Mouse (Mus musculus): ENCODE measurements around the gene Tmem198.
A peak's percentile ranks its signal among the peaks of the same experiment; 100 is the strongest.

Gene Tmem198

GRCm38 (mm10) chr1:75487405-75488161, 8.3 kb downstream of the Tmem198 start:
- no peak for DNase-seq (ENCODE audit: extremely low read depth, low read depth, low spot score)

DNA sequence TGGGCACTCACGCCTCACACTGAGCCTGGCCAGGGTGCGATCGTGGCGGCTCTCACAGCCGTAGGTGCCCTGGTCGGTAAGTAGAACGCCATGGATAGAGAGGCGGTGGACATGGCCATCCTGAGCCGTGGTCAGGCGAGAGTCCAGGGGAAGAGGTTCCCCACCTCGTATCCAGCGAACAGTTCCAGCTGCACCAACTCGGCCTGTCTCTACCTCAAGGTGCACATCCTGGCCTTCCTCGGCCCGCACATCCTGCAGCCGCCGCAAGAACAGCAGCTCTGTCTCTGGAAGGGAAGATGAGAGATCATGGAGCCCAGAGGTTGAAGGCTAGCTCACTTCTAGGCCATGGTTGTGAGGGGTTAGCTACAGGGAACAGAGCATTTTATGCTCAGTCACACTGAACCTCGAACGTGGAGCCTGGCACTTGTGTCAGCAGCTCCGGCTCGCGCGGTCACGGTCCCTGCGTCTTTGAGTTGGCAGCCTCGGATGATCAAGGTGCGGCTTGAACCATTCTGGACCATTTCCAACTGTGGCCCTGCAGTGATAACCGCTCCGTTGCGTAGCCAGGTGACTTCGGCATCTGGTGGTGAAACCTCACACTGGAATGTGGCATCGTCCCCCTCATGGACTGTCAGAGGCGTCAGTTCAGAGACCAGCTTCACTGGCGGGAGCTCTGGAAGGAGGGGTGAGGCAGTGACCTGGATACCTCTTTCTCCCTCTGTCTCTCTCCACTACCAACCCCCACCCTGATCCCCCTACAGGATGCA, 11.6 kb downstream of the Tmem198 start:
- no peak for DNase-seq (ENCODE audit: extremely low read depth, low read depth, low spot score)

- DNase-seq (ENCODE audit: extremely low read depth, low read depth, low spot score) = no peak
These were observed 13.3 kb downstream of the Tmem198 start for GRCm38 (mm10) chr1:75492579-75493170.

- peak; percentile 21 for DNase-seq (ENCODE audit: extremely low read depth, low read depth, low spot score)
These were observed 15.7 kb downstream of the Tmem198 start for GRCm38 (mm10) chr1:75494878-75495548.

GRCm38 (mm10) chr1:75498897-75499296, 19.6 kb downstream of the Tmem198 start:
- no peak for DNase-seq (ENCODE audit: extremely low read depth, low read depth, low spot score)

DNA sequence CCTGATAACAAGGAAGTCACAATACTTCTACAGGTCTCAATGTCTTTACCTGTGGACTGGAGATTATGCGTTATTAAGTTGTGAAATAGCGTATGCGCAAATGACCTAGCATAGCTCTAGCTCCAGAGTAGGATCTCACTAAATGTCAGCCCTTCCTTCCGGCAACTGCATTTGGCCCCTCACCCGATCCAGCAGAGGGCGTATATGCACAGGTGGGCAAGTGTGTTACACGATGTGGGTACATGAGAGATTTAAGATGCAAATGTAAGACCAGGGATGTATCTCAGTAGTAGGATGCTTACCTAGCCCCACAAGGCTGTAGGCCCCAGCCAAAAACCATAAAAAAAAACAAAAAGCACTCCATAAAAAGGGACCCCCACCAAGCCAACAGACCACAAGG, 20.1 kb downstream of the Tmem198 start:
- no peak for DNase-seq (ENCODE audit: extremely low read depth, low read depth, low spot score)

GRCm38 (mm10) chr1:75501905-75502304, 22.6 kb downstream of the Tmem198 start:
- DNase-seq (ENCODE audit: extremely low read depth, low read depth, low spot score) = no peak

DNA sequence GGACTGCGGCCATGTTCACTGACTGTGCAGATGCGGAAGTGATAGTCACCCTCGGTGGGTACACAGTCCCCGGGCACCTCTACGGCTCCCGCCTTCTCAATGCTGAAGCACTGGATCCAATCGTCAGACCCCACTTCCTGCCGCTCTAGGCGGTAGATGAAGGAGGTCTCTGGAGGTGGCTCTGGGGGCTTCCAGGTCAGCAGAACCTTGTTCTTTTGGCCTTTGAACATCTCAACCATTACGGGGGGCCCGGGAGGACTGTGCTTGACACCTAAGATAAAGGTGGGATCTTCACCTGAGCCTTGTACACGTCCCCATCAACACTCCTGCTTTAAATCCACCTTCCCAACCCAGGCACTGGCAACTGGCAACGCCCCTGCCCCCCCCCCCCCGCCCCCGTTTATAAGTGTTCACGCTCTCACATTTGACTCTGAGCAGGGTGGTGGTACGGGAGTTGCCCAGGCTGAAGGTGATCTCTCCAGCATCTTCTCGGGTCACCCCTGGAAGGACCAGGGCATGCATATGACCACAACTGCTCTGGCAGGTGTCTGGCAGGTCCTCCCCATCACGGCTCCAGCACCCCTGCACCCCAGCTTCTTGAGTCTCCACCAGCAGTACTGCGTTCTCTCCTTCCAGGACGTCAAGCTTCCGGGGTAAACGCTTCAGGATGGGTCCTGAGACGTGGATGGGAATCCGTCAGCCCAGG, 23.8 kb downstream of the Tmem198 start:
- DNase-seq (ENCODE audit: extremely low read depth, low read depth, low spot score) = no peak

GRCm38 (mm10) chr1:75503651-75503980, 24.3 kb downstream of the Tmem198 start:
- no peak for DNase-seq (ENCODE audit: extremely low read depth, low read depth, low spot score)

GRCm38 (mm10) chr1:75504256-75505045, 25.1 kb downstream of the Tmem198 start:
- DNase-seq (ENCODE audit: extremely low read depth, low read depth, low spot score) = no peak

DNA sequence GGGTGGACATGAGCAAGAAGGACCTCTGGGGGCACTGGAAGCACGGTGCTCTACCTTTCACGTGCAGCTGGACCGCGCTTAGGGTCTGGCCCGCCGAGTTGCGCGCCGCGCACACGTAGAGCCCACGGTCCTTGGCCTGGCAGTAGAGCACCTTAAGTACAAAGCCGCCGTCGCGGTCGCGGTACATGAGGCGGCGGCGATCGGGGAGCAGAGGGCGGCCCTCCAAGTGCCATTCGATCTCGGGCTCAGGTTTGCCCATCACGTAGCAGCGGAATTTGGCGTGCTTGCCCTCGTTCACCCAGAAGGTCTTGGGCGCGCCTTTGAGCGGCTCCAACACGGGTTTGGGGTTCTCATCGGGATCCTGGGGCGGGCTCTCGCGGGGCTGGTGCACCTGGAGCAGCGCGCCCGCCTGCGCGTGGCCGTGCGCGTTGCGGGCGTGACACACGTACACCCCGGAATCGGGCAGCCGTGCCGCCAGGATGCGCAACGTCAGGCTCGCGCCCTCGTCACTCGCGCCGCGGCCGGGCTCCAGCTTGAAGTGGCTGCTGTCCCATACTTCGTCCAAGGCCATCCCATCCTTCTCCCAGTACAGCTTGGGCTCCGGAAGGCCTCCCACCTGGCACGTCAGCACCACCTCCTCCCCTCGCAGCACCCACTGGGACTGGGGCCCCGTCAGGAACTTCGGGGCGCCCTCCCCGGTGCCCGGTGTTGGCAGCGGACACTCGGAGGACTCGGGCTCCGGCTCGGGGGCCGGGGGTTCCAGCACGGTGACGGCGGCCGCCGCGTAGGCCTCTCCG, 26.0 kb downstream of the Tmem198 start:
- no peak for DNase-seq (ENCODE audit: extremely low read depth, low read depth, low spot score)

- DNase-seq (ENCODE audit: extremely low read depth, low read depth, low spot score) = no peak
These were observed 26.9 kb downstream of the Tmem198 start, which contains the start of gene Obsl1 for GRCm38 (mm10) chr1:75505956-75506831. TSS of gene Obsl1 (minus strand) at chr1:75506452.

DNA sequence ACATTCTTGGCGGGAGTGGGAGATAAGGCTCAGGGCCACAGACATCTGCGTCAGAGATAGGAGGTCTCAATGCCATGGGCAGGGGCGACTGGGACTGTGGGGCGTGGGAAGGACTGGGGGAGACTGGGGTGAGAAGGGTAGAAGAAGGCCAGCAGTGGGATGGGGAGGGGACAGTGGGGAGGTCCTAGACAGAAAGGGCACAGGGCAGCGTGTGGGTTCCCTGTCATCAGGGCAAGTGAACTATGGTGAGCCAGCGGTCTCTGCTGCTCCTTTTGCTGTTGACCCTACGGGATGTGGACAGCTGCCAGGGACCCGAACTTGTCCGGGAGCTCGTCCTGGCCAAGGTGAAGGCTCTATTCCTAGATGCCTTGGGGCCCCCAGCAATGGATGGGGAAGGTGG, 27.7 kb downstream of the Tmem198 start, which contains the start of gene Inha:
Gene Inha (plus strand): TSS at position 72 of the 400 bp plus-strand sequence.
- no peak for DNase-seq (ENCODE audit: extremely low read depth, low read depth, low spot score)

DNA sequence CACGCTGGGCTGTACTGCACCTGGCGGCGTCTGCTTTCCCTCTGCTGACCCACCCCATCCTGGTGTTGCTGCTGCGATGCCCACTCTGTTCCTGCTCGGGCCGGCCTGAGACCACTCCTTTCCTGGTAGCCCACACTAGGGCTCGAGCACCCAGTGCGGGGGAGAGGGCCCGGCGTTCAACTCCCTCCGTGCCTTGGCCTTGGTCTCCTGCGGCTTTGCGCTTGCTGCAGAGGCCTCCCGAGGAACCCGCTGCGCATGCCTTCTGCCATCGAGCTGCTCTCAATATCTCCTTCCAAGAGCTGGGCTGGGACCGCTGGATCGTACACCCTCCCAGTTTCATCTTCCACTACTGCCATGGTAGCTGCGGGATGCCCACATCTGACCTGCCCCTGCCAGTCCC, 30.3 kb downstream of the Tmem198 start:
- no peak for DNase-seq (ENCODE audit: extremely low read depth, low read depth, low spot score)

- DNase-seq (ENCODE audit: extremely low read depth, low read depth, low spot score) = no peak
These were observed 30.8 kb downstream of the Tmem198 start for GRCm38 (mm10) chr1:75510154-75510553.

DNA sequence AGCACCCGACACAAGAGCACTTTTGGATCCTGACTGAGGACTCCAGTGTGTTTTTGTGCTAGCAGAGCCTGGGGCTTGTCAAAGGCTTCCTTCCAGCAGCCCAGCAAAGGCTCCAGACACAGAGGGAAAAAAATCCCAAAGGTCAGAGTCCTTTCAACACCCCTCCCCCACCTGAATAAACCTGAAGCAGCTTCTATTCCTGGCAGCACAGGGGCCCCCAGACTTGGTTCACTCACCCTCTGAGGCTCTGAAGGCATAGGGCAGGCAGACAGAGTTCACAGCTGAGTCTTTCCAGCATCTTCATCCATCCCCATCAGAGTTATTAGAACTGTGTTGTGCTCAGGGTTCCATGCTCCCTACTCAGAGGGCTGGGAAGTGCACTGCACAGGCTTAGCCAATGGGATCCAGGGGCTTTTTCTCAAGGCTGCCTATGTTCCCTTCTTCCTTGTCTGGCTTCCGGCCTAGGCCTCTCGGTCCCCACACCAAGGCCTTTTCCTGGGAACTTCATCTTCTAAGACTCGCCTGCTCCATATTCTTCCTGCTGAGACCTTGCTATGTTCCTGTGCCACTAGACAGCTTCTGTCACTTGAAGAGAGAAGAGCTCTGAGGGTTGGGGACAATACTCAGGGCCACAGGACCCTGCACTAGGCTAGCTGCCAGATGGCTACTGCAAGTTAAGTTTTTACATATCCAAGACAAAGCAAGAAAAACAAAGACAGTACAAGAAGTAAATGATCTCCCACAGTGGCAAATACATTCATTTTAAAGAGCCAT, 32.3 kb downstream of the Tmem198 start:
- no peak for DNase-seq (ENCODE audit: extremely low read depth, low read depth, low spot score)

DNA sequence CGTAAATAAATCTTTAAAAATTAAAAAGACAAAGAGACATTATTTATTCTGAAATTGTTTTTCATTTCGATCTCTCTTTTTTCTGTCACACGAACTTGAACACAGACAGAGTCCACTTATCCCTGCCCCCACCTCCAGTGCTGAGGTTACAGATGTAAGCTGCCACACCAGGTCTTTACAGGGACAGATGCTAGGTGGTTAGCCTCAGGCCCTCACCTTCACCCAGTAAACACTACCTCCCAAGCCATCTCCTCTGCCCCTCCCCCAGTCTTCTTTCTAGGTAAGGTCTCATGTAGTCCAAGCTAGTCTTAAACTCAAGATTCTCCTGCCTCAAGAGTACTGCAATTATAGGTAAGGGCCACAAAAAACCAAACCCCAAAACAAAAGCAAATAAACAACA, 33.2 kb downstream of the Tmem198 start:
- DNase-seq (ENCODE audit: extremely low read depth, low read depth, low spot score) = no peak
